In the genomic region with DNA sequence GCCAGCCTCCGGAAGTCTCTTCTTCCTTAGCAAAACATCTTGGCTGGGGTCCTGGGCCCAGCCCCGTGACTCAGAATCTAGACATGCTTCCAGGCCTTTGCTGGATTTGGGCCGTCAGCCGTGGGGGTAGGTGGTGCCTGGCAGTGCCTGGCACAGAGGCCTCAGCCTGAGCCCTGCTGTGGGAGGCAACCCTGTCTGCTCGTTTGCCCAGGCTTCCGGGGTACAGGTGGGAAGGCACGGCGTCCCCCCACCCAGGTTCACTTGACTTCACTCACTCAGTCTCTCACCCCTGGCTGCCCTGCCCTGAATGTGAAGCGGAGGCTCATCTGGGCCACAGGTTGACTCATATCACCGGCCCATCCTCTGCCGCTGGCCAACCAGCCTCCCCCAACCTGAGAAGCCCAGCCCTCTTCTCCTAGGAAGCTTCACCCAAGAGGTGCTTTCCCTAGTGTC, we compare ENCODE assay signal across 12 mouse cellular contexts.
DNase-seq lines count a peak whose midpoint lies in the region; ATAC-seq and TF ChIP-seq lines count a peak whose summit lies in the region.
"Had no signal": no experiment of that assay in that cellular context is flagged by ENCODE, and none has a peak within 500 bp of the region (broad histone marks: within the 10 kb centered on the region; RNA-seq: fewer than 3 reads in every experiment).

No protein-coding gene starts in this region.

- 75% methylated on average over 11 of the region's 11 CpGs for WGBS in liver, postnatal 0 days (ENCODE audit: insufficient replicate concordance)
- WGBS in liver, embryonic 12.5 days (ENCODE audit: insufficient replicate concordance): 77% methylated on average over 11 of the region's 11 CpGs
- WGBS in hindbrain, embryonic 13.5 days: 89% methylated on average over 11 of the region's 11 CpGs

- no peaks in the 10 kb centered on the region for H3K9me3 ChIP-seq in liver, postnatal 0 days (ENCODE audit: low read length)
- no peaks in the 10 kb centered on the region for H3K9me3 ChIP-seq in liver, embryonic 12.5 days (replicated peaks)
- H3K9me3 ChIP-seq in hindbrain, embryonic 13.5 days: no peaks in the 10 kb centered on the region
- H3K9me3 ChIP-seq: limb, embryonic 13.5 days had no signal

- H3K27me3 ChIP-seq in liver, postnatal 0 days (ENCODE audit: insufficient read depth, low read length): no peaks in the 10 kb centered on the region
- H3K27me3 ChIP-seq in liver, embryonic 12.5 days (replicated peaks): 0 out of 2 replicates have a peak, but pooled peaks cover 7% of the 10 kb centered on the region
- H3K27me3 ChIP-seq in hindbrain, embryonic 13.5 days: no peaks in the 10 kb centered on the region
- H3K27me3 ChIP-seq: limb, embryonic 13.5 days had no signal

- no peak for TF ChIP-seq CTCF in liver, postnatal 0 days (IDR thresholded peaks at IDR 0.05; ENCODE audit: low read depth)

- no peak for TF ChIP-seq EP300 in liver, postnatal 0 days (IDR thresholded peaks at IDR 0.05; ENCODE audit: low read depth)

- no peaks in the 10 kb centered on the region for H3K4me1 ChIP-seq in liver, postnatal 0 days (ENCODE audit: insufficient read depth)
- no peaks in the 10 kb centered on the region for H3K4me1 ChIP-seq in liver, embryonic 12.5 days
- H3K4me1 ChIP-seq in hindbrain, embryonic 13.5 days (replicated peaks): no peaks in the 10 kb centered on the region

- H3K36me3 ChIP-seq in liver, postnatal 0 days (replicated peaks; ENCODE audit: insufficient read depth, low read length): no peaks in the 10 kb centered on the region
- no peaks in the 10 kb centered on the region for H3K36me3 ChIP-seq in liver, embryonic 12.5 days
- H3K36me3 ChIP-seq in hindbrain, embryonic 13.5 days: no peaks in the 10 kb centered on the region
- H3K36me3 ChIP-seq: limb, embryonic 13.5 days had no signal

- no peak overlapping the region for H3K4me3 ChIP-seq in liver, postnatal 0 days (ENCODE audit: low read depth, low read length)
- no peak overlapping the region for H3K4me3 ChIP-seq in liver, embryonic 12.5 days
- no peak overlapping the region for H3K4me3 ChIP-seq in hindbrain, embryonic 13.5 days
- H3K4me3 ChIP-seq: limb, embryonic 13.5 days had no signal

- peak; percentile 79 for DNase-seq in adrenal gland, adult 2 months
- no peak for DNase-seq in adrenal gland, adult 8-10 months
- DNase-seq in liver, postnatal 0 days: no peak
- peak; percentile 76 for DNase-seq in fibroblast of lung, adult 2 months (ENCODE audit: low read depth)
- peak; percentile 48 for DNase-seq in ovary, postnatal 14 days (ENCODE audit: low spot score)
- DNase-seq in layer of hippocampus, adult 9-10 months (ENCODE audit: low spot score): no peak
- DNase-seq: cerebellum, adult 9-10 months; spleen, adult 18-20 months had no signal

- peak; percentile 35; the same call in 1 of the 2 replicates for ATAC-seq in liver, postnatal 0 days
- ATAC-seq in liver, embryonic 12.5 days: no peak; the same call in 1 of the 2 replicates
- no peak for ATAC-seq in hindbrain, embryonic 13.5 days (ENCODE audit: low FRiP score)
- ATAC-seq: hindbrain, postnatal 0 days had no signal

- no peak overlapping the region for H3K27ac ChIP-seq in liver, postnatal 0 days (ENCODE audit: low read depth)
- no peak overlapping the region for H3K27ac ChIP-seq in liver, embryonic 12.5 days
- H3K27ac ChIP-seq in hindbrain, embryonic 13.5 days: no peak overlapping the region
- H3K27ac ChIP-seq: hindbrain, postnatal 0 days; limb, embryonic 13.5 days had no signal

- H3K9ac ChIP-seq in liver, postnatal 0 days (replicated peaks): no peak overlapping the region
- H3K9ac ChIP-seq in liver, embryonic 12.5 days: no peak overlapping the region
- no peak overlapping the region for H3K9ac ChIP-seq in hindbrain, embryonic 13.5 days
- H3K9ac ChIP-seq: limb, embryonic 13.5 days had no signal

- no peak overlapping the region for H3K4me2 ChIP-seq in liver, postnatal 0 days (ENCODE audit: low read depth, low read length)
- H3K4me2 ChIP-seq in liver, embryonic 12.5 days: no peak overlapping the region
- no peak overlapping the region for H3K4me2 ChIP-seq in hindbrain, embryonic 13.5 days
- H3K4me2 ChIP-seq: limb, embryonic 13.5 days had no signal

Comparison
In these comparisons a context has a peak if more than half of its experiments do, and no peak if none do; other contexts are left out.
1. DNase-seq: peak in adrenal gland, adult 2 months (single experiment), fibroblast of lung, adult 2 months (single experiment) and ovary, postnatal 14 days (single experiment); none in adrenal gland, adult 8-10 months (single experiment), liver, postnatal 0 days (single experiment) and layer of hippocampus, adult 9-10 months (single experiment).